Mouse (Mus musculus) gastrocnemius, adult 2 months (tissue): ENCODE data around the gene Plcb3. TPM values are rescaled to one million over a fixed set of nuclear protein-coding genes. Genes with fewer than 3 reads are reported as not detected.

Experiments used
- DNase-seq: peaks from one replicate; pipeline ENCODE4 v3.0.0; 2022
- H3K27ac ChIP-seq: fragments of 200-600 bp; 2 replicates; pipeline ENCODE4 v1.8.1; 2022; ENCODE audit warnings: mild to moderate bottlenecking
- H3K4me3 ChIP-seq: fragments of 200-600 bp; 2 replicates; pipeline ENCODE4 v1.8.1; 2022; ENCODE audit warnings: mild to moderate bottlenecking, moderate library complexity
- CTCF ChIP-seq: fragments of 200-600 bp; IDR thresholded peaks from 2 replicates; pipeline ENCODE4 v1.8.1; 2022; ENCODE audit warnings: antibody characterized with exemption, mild to moderate bottlenecking, moderate library complexity
- intact Hi-C: fragments of 180-260 bp; cut with DNase I; formaldehyde crosslinking; loops from one replicate; pipeline ENCODE4 v1.15.1; 2025
- total RNA-seq, 2 experiments: library from RNA; stranded (reverse); gene quantifications; 2 replicates each; pipeline ENCODE4 v1.2.3; 2021

Plcb3 gene
- total RNA-seq, 2 experiments from 2014 or later = 9.1 to 11.0 TPM

- no peak for TF ChIP-seq CTCF
- H3K27ac ChIP-seq = peak within 1 kb of the TSS; percentile 100
- intact Hi-C loops = no loop called here
- DNase-seq = peak; percentile 92
- peak within 1 kb of the TSS; percentile 95 for H3K4me3 ChIP-seq
Measured at GRCm38 (mm10) chr19:6974211-6975205, 1.8 kb downstream of the Plcb3 start, which contains the start of gene Ppp1r14b. Gene Ppp1r14b, plus strand, starts transcription at chr19:6974968.

GRCm38 (mm10) chr19:6973581-6974190 is 2.6 kb downstream of the Plcb3 start:
- DNase-seq = no peak
- Histone ChIP-seq H3K27ac (peak overlapping the region; percentile 100), H3K4me3 (peak overlapping the region; percentile 95)
- no peak for TF ChIP-seq CTCF
- intact Hi-C loops = no loop called here

DNA sequence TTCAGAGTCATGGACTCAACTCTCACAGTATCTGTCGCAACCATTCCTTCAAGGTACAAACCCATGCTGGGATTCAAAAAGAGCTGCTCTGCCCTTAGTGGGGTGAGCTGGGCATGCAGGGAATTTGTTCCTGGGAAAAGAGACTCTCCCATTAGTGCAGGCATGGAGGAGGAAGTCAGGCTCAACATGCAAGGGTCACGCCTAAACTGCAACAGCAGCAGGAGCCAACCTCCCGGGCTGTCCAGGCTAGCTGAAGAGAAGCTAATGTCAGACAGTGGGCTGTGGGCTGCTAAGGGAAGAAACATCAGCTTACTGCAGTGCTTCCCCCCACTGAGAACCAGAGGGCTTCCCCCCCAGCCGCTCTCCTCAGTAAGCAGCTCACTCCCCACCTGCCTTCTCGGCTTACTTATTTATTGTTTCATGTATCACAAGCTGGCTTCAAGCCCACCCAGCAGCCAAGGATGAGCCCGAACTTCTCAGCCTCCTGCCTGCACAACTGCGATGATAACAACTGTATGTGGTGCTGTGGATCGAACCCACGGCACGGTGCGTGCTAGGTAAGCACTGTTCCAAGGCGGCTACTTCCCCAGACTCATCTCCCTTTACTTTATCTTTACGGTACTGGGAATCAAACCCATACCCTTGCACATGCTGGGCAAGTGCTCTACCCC is 3.9 kb downstream of the Plcb3 start:
- TF ChIP-seq CTCF = no peak

DNA sequence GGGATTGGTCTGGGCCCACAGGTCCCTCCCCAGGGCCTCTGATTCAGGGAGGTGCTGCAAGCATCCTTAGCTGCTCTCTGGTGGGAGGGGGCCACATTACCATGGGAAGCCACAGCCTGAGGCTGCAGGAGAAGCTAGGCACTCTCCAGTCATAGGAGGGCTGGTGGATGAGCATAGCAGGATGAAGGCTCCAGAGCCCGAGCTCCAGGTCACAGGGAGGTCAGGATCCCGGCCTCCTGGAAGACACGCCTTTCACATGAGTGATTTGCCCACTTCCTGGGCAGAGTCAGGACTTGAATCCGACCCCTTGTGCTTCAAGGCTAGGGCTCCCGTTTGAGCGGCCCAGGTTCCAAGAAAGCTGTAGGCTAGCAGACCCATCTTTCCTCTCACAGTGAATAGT is 4.6 kb downstream of the Plcb3 start:
- 0 out of 2 replicates have a peak overlapping the region, but pooled peaks have one; percentile 31 for H3K27ac ChIP-seq
- no peak for TF ChIP-seq CTCF
- no peak overlapping the region for H3K4me3 ChIP-seq
- intact Hi-C loops = no loop called here
- DNase-seq = no peak

More for the DNA sequence above, 3.9 kb downstream of the Plcb3 start:
- intact Hi-C loops = no loop called here
- DNase-seq = no peak
- H3K27ac ChIP-seq = no peak overlapping the region
- no peak overlapping the region for H3K4me3 ChIP-seq

GRCm38 (mm10) chr19:6970460-6971085 is 5.7 kb downstream of the Plcb3 start:
- intact Hi-C loops = no loop called here
- H3K4me3 ChIP-seq = no peak overlapping the region
- peak overlapping the region; percentile 13; the same call in 1 of the 2 replicates for H3K27ac ChIP-seq
- DNase-seq = no peak
- TF ChIP-seq CTCF = no peak

- TF ChIP-seq CTCF = peak; percentile 88
- Histone ChIP-seq H3K27ac (peak overlapping the region; percentile 93), H3K4me3 (peak overlapping the region; percentile 98)
- DNase-seq = peak; percentile 91
- intact Hi-C loops = loop anchor here (2.0 kb wide), 2 partner anchors 17 to 45 kb away; partner anchors contain the start of gene Catsperz
Measured at GRCm38 (mm10) chr19:6969665-6970381, 6.4 kb downstream of the Plcb3 start.

GRCm38 (mm10) chr19:6969291-6969664 is 7.0 kb downstream of the Plcb3 start:
- no peak for DNase-seq
- Histone ChIP-seq H3K4me3 (peak overlapping the region; percentile 98), H3K27ac (peak overlapping the region; percentile 93)
- intact Hi-C loops = loop anchor here (2.0 kb wide), 2 partner anchors 16 to 44 kb away; partner anchors contain the start of gene Catsperz
- no peak for TF ChIP-seq CTCF

- Histone ChIP-seq H3K4me3 (peak overlapping the region; percentile 98), H3K27ac (peak overlapping the region; percentile 93)
- TF ChIP-seq CTCF = no peak
- no peak for DNase-seq
- intact Hi-C loops = loop anchor here (2.0 kb wide), 2 partner anchors 16 to 44 kb away; partner anchors contain the start of gene Catsperz
Measured at GRCm38 (mm10) chr19:6968491-6969271, 7.6 kb downstream of the Plcb3 start.

GRCm38 (mm10) chr19:6956461-6956860 is 19.8 kb downstream of the Plcb3 start:
- intact Hi-C loops = no loop called here
- Histone ChIP-seq H3K4me3 (no peak overlapping the region), H3K27ac (no peak overlapping the region)
- TF ChIP-seq CTCF = no peak
- no peak for DNase-seq

GRCm38 (mm10) chr19:6955424-6955823 is 20.8 kb downstream of the Plcb3 start:
- H3K27ac ChIP-seq = no peak overlapping the region
- no peak overlapping the region for H3K4me3 ChIP-seq
- DNase-seq = peak; percentile 22
- no peak for TF ChIP-seq CTCF
- intact Hi-C loops = no loop called here

DNA sequence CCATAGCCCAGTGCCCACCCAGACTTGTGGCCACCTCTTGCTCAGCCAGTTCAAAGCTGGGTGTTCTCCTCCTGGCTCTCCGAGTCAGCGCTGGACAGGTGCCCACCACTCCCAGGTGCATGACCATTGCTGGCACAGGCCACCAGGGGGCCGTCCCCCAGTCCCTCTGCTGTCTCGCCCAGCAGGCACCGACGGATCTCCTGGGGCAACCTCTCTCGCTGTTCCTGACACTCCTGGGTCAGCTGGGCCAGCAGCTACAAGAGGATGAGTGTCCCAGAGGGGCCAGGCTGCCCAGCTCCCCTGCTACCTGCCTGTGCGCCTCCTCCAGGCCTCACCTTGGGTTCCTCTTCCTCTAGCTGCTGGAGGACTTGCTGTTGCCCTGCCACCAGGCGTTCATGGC is 22.2 kb downstream of the Plcb3 start:
- intact Hi-C loops = no loop called here

More for the DNA sequence above, 22.2 kb downstream of the Plcb3 start:
- peak; percentile 38 for TF ChIP-seq CTCF
- peak; percentile 61 for DNase-seq
- H3K27ac ChIP-seq = peak overlapping the region; percentile 100
- no peak overlapping the region for H3K4me3 ChIP-seq
